Mouse (Mus musculus) gastrocnemius, postnatal 36 days (tissue): Measurements from ENCODE around the gene Foxj3. TPM values are rescaled to one million over a fixed set of nuclear protein-coding genes. Genes with fewer than 3 reads are reported as not detected.
"Not testable (repeated sequence)": the region's sequence is repeated elsewhere in the genome, so short reads cannot be mapped to it uniquely, and the experiment has no call there.

Experiments
- DNase-seq, 2 experiments: peaks; one replicate each; pipeline ENCODE4 v3.0.0; 2022
- intact Hi-C: fragments of 180-260 bp; cut with DNase I; formaldehyde crosslinking; loops from one replicate; pipeline ENCODE4 v1.15.1; 2025
- total RNA-seq, 2 experiments: library from RNA; stranded (reverse); gene quantifications; 2 replicates each; pipeline ENCODE4 v1.2.3; 2021

Foxj3 gene
- total RNA-seq, 2 experiments from 2014 or later: 22.0 to 24.6 TPM

DNA sequence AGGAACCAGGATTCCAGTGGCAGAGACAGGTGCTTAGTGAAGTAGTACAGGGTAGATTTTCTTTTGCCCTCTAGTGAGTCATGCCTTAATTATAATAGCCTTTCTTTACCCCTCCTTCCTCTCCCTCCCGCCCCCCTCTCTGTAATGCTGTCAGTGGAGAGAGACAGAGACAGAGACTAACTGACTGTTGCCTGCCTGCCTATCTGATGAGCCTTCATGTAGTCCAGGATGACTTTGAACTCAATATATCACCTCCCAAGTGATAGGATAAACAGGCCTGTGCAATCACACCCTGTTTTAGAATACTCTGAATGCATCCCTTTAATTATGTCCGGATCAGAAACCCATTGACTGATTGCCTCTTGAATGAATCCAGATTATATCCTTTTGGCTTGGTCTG lies 18.7 kb downstream of the Foxj3 start:
- intact Hi-C loops: no loop called here
- DNase-seq: no peak

DNA sequence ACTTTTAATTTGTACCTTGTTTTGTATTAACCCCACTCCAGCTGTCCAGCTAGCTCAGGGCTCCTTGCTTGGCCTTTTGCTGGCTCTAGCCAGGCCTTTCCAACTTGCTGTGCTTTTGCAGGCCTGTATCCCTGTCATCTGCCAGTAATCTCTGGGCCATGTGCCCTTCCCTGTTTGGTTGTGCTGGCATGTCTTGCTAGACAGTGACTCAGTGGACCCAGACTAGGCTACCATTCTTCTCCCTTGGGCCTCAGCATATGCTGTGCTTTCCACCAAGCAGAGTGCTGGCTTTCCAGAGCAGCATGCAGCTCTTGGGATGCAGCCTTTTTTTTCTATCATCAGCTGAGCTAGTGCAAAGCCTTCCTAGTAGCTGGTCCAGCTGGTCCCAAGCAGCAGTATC lies 26.3 kb downstream of the Foxj3 start:
- intact Hi-C loops: no loop called here
- no peak for DNase-seq

DNA sequence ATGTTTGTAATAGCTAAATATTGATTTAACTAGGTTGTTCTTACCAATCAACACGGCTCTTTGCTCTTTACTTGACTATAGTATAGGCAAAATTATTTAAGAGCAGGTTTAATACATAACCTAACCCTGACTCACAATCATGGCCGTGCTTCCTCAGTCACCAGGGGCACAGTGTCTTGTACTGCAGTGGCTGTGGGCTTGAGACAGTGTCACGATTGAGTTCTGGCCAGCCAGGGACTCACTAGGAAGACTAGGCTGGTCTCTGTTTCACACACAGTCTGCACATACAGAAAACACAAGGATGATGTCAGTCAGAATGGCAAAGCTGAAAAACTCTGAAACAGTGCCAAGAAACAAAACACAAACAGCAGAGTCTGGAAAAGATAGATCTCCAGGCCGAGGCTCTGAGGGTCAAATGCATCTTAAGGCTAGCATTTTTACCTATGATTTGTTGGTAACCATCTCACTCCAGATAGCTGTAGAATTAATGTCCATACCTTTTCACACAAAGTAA lies 29.6 kb downstream of the Foxj3 start:
- intact Hi-C loops: no loop called here
- no peak for DNase-seq

DNA sequence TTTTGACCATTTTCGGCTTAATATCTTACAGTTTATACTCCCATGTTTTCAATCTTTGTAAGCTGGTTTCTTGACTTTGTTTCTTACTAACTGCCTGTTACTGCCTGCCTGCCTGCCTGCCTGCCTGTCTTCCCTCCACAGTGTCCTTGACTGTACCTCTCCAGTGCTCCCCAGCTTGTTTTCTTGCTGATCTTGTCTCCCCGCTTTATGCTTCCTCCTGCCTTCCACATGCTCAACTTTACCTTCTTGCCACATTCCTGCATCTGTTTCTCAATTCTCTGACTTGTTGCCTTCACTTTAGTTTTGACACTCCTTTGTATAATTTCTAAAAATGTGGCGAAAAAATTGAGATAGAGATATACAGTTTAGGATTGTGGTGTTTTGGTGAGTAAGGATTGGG lies 35.9 kb downstream of the Foxj3 start:
- DNase-seq: no peak
- intact Hi-C loops: no loop called here

DNA sequence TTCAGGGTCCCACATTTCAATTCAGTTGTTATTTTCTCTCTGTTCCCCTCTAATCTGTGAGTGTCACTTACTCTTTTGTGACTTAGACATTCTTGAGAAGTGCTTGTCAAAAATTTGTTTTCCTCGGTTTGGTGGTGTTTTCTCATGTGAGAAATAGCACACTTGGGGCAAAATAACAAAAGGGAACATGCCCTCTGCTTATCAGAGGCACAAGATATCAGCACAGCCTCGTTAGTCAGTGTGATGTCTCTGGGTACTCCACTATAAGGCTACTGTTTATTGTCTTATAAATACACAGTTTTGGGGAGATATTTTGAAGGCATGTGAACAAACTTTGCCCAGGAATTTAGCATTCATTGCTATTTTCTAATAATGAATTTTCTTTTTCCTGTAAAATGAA lies 37.7 kb downstream of the Foxj3 start:
- intact Hi-C loops: no loop called here
- DNase-seq: no peak

DNA sequence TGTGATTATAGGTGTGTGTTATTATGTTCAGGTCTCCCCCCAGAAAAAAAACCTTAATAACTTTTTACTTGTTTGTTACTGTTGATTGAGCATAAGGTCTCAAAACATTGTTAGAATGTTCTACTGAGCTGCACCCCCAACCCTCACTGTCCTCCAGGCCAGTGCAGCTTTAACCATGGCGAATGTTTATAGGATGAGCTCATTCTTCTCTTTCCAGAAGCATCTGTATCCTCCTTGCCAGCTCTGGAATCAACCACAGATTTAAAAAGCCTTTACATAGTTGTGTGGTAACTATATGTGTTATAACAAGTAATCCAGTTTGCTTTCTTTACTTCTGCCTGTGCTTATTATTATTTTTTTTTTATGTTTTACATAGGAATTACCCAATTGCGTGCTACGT lies 38.7 kb downstream of the Foxj3 start:
- intact Hi-C loops: no loop called here
- no peak for DNase-seq

DNA sequence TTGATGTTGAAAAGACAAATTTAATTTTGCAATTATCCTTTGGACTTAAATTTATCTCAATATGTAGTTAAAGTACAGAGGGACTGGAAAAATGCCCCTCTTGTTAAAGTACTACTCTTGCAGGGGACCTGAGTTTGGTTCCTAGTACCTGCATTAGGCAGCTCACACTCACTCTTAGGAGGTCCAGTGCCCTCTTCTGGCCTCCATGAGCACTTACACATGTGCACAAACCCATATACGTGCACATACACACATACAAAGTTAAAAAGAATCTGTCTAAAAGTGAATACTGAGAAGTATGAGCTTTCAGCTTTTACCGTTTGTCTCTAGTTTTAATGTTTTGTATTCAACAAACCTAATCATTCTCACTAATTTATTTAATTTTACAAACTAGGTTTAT lies 51.2 kb downstream of the Foxj3 start:
- no peak for DNase-seq

DNA sequence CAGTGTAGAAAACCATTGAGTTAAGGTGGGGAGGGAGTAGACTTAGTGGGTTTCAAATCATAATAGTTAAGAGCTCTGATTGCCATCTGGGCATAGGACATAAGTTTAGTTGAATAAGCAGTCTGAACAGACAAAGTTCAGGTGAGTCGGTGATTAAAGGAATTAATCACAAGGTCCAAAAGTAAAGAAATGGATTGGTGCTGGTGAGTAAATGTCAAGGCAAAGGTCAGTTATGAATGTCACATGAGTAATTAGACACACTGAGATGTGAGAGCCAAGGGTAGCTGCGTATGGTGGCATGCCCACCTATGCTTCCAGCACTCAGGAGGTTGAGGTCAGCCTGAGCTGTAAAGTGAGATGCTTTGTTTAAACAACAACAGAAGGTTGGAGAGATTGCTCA lies 52.6 kb downstream of the Foxj3 start:
- intact Hi-C loops: no loop called here
- DNase-seq: no peak

More for the DNA sequence above, 51.2 kb downstream of the Foxj3 start:
- intact Hi-C loops: no loop called here

DNA sequence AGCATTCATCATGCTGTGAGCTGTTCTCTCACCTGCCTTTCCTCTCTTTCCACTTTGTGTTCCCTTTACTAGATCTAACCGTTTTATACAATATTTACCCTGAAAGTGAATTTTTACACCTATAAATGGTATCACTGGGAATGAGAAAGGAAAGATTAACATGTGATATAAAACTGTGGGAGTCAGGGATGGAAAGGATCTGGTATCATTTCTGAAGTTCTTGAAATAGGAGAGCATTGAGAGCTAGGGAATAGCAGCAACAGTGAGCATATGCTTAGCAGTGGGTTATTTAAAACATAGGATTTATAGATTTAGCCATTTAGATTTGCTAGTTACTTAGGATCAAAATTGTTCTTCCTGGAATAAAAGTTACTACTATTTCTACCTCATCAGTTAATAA lies 53.2 kb downstream of the Foxj3 start:
- intact Hi-C loops: no loop called here
- no peak for DNase-seq

DNA sequence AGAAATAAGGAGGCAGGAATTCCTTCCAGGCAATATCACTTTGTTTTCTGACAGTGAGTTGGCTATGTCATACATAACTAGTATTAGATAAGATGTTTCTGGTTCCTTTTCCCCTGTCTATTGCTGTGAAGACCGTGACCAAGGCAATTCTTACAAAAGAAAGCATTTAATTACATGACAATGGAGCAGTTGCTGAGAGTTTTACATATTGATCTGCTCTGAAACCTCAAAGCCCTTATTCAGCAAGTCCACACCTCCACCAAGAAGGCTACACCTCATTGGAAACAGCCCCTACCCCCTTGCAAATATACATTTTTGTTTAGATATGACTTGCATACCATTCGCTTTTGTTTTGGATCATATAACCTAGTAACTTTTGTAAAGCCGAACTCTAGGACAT lies 55.7 kb downstream of the Foxj3 start:
- intact Hi-C loops: no loop called here

DNA sequence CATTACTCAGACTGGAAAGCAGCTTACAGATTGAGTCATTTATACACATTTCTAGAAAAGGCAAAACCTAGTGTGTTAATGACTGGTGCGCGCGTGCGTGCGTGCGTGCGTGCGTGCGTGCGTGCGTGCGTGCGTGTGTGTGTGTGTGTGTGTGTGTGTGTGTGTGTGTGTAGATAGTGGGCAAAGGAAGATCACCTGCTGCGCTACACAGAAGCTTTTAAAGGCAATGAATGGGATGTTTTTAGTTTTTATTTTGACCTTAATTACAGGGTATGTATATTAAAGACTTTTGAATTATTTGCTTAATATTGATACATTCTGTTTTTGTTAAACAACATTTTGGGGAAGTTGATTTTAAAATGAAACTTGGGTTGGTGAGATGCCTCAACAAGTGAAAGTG lies 57.5 kb downstream of the Foxj3 start:
- intact Hi-C loops: no loop called here
- DNase-seq: no peak

More for the DNA sequence above, 55.7 kb downstream of the Foxj3 start:
- no peak for DNase-seq

DNA sequence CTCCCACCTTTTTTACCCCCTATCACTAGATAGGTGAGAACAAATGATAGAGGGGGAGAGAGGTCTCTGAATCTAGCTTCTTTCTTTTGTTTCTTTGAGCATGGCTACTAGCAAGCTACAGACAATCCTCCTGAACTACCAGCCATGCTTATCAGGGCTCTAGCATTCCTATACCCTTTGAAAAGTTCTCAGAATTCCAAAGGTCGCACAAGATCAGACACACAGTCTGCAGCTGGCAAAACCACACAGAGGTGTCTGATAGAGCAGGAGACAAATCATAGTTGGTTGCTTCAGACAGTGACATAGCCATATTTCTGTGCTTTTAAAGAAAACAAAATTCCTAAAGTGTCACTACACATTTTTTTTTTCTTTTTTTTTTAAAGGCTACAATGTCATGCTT lies 62.8 kb downstream of the Foxj3 start:
- intact Hi-C loops: no loop called here
- no peak for DNase-seq

DNA sequence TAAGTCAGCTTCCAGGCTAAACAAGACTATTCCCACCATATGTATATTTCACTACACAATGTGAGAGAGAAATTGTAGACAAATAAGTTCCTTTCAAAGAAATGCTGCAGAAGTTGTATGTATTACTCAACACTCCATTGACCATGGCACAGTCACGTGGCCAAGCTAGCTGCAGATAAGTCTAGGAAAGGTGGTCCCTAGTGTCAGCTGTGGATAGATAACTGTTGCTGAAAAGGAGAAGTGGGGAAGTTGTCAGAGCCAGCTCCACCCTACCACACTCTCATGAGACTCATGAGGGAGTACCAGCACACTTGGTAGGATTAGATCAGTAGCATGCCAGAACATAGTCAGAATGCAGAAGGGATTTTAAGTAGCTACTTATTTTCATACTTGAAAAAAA lies 72.7 kb downstream of the Foxj3 start:
- no peak for DNase-seq
- intact Hi-C loops: no loop called here

DNA sequence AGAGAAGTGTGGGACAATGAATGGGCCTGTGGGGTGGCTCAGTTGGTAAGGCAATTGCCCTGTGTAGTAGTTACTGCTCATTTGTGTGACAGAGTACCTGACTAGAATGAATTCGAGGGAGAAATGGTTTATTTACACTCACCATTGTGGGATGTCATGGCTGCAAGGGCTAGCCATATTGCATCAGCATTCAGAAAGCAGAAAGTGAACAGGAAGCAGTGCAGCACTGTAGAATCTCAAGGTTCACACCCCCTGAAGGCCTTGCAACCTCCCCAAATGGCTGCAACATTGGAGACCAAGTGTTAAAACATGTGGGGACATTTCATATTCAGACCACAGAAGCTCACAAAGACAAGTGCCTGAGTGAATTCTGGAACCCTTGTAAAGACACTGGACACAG lies 77.3 kb downstream of the Foxj3 start:
- DNase-seq: no peak
- intact Hi-C loops: no loop called here

DNA sequence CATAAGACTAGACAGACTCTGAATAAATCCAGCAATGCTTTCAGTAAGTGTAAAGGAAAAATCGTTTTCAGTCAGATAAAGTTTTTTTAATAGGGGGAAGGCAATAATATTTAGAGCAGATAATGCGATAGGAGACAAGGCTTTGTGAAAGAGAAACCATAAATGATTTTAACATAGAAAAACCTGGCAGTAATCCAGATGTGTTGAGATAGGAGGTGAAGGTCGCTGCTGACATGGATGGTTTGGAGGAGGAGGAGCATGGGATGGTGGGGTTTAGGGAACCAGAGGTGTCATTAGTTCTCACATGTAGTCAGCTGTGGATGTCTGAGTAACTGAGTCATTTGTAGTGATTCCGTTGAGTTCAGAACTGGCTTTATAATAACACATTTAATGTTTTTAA lies 77.9 kb downstream of the Foxj3 start:
- intact Hi-C loops: no loop called here
- no peak for DNase-seq

DNA sequence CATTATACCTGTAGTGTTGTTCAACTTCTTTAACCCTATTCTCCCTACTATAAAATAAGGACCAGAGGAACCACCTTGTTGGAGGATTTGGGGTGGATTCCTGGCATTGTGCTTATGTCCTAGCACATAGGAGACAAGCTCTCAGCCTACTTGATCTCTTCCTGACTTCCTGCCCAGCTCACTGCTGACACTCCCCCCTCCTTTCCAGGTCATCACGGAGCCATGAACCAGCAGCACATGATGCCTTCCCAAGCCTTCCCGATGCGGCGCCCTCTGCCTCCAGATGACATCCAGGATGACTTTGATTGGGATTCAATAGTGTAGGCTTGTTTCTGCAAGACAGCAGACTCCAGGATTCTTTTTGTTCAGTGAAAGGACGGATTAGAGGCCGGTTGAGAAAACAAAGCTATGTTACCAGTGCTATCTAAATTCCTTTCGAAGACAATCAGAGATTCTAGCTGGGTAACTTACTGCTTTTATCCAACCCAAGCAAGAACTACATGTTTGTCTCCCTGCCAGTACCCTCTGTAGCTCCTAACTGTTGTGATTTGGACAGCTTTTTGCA lies 89.4 kb downstream of the Foxj3 start:
- DNase-seq: no peak
- intact Hi-C loops: loop anchor here (5.0 kb wide), 1 partner anchor 199 kb away; no protein-coding TSS in a partner anchor

DNA sequence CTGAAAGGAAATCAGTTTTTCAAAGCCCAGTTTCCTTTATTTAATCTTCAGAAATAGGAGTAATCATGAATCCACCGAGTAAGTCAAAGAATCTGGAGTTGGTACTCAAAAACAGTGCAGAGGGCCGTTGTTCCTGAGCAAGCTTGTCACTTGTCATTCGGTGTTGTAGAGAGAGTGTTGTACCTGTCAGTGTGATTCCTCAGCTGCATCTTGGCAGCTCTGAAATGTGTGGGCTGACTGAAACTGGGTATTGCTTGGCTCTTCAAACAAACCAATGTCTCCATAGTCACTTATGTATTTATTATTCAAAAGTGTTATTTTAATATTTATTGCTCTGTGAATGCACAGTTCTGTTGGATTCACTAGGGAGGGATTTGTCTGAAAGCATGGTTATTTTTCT lies 90.1 kb downstream of the Foxj3 start:
- no peak for DNase-seq
- intact Hi-C loops: loop anchor here (5.0 kb wide), 1 partner anchor 200 kb away; no protein-coding TSS in a partner anchor

DNA sequence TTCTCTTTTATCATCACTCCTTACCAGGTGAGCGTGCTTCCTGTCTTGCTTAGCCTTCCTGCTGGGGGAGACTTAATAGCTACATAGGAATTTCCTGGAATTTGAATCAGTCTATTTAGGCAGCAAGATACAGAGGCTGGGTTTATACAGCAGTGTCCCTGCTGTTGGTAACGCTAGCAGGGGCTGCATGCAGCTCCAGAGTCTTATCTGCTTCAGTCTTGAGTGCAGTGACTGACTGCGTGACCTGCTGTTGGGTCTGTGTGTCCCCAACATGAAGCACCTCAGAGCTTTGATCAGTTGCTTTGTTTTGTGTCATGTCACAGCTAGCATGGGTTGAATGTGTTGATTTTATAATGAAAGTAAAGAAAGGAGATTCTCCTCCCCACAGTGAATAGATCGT lies 90.5 kb downstream of the Foxj3 start:
- intact Hi-C loops: loop anchor here (5.0 kb wide), 1 partner anchor 200 kb away; no protein-coding TSS in a partner anchor
- no peak for DNase-seq

DNA sequence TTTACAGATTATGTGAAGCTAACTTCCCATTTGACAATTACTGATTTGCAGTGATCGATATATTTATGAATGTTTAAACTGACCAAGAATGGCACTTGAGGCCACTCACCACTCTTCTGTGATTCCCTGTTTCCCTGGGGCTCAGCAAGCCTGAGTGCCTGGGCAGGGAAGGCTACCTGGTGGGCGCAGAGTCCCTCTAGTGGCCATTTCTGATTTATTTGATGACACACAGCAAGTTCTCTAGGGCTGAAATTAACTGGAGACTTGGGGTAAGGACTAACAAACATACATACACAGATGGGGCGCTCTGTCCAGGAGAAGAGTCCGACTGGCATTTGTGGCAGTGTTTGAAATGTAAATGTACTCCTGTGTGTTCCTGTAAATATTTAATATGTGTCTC lies 91.6 kb downstream of the Foxj3 start:
- intact Hi-C loops: loop anchor here (5.0 kb wide), 1 partner anchor 201 kb away; no protein-coding TSS in a partner anchor
- not testable (repeated sequence) for DNase-seq

DNA sequence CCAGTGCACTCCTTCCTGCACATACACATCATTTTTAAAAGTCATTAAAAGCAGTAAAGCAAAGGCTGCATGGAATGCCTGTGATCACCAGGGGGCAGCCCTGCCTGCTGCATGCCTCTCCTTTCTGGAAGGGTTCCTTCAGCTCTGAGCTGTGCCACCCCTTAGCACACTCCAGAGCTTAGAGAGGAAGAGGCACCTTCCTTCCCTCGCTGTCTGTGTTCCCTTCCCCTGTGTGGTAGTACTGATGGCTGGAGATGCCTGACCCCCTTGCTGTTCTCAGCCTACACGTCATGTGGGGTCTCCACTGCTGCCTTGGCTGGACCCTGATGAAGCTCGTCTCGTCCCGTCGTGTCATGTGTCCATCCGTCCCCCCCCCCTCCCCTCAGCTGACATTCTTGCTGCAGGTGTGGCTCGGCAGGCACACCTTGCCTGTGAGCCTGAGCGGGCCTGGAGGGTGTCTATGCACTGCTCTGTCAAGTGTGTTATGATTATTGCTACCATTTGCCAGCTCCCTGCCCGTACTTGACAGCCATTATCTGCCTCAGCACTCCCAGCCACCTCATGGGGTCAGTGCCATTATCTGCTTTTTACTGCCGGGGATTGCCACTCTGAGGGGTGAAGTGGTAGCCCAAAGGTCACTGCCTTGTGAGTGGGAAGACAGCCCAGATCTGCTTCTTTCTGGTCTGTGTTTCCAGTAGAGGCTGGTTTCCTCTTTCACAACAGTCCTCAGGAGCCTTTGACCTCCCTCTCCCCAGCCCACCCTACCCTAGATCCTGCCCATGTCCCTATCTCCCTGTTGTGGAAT lies 94.5 kb downstream of the Foxj3 start:
- intact Hi-C loops: loop anchor here (5.0 kb wide), 1 partner anchor 36 kb away; no protein-coding TSS in a partner anchor
- DNase-seq: peak in 1 of 2 experiments; percentile 22

DNA sequence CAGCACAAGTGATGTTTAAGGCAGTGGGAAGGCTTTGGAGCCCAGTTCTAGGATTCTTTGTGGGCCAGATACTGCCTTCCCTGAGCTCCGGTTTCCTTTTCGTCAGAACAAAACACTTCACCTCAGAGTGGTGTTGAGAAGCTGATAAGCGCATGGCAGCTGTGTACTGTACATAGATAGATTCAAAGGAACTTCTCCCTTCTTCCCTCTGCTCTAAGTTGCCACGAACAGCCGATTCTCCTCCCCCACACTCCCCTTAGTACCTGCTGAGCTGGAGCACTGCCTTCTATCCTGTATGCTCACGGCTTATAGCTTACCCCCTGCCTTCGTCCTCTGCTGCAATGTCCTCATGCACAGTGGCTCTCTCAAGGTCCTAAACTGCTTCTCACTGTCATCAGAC lies 95.9 kb downstream of the Foxj3 start:
- intact Hi-C loops: loop anchor here (5.0 kb wide), 1 partner anchor 35 kb away; no protein-coding TSS in a partner anchor
- no peak for DNase-seq

DNA sequence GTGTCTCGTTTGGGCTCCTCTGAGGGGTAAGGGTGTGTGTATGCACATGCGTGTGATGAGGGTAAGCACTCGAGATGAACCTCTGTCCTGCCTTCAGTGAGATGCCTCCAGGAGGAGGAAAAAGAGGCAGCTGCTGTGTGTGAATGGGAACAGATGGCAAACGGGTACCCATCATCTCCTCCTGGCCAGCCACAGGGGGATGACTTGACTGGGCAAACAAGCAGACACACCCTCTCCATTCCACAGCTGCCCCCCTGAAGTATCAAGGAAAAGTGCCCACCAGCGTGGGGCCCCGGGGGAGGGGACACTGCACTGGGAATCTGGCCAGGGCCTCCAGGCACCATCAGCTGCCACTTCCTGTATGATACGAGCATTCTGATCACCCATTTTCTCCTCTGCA lies 96.5 kb downstream of the Foxj3 start:
- intact Hi-C loops: loop anchor here (5.0 kb wide), 1 partner anchor 34 kb away; no protein-coding TSS in a partner anchor
- DNase-seq: no peak
